Mouse (Mus musculus) MEL (cell line): Measurements from ENCODE around the gene Szt2. TPM values are rescaled to one million over a fixed set of nuclear protein-coding genes. Genes with fewer than 3 reads are reported as not detected.

Source experiments
- DNase-seq: peaks from one replicate; pipeline ENCODE4 v3.0.0; 2011; ENCODE audit warnings: low read depth, low spot score
- H3K27ac ChIP-seq: 2 replicates; pipeline ENCODE4 v1.5.1; 2012; ENCODE audit warnings: low read depth, mild to moderate bottlenecking, control low read depth, low read length, moderate library complexity; ENCODE audit not compliant: control insufficient read depth
- H3K27me3 ChIP-seq, 2 experiments: fragments of 150-350 bp in 1 of 2; sonication (generic) in 1 of 2; 2 replicates each; pipeline ENCODE4 v1.6.1; 2012; ENCODE audit warnings: low read length in 2 of 2, mild to moderate bottlenecking in 2 of 2, improper control_type of control experiment in 1 of 2, moderate library complexity in 1 of 2; ENCODE audit not compliant: insufficient read depth in 2 of 2, control insufficient read depth in 1 of 2
- H3K36me3 ChIP-seq, 2 experiments: 2 replicates each; pipeline ENCODE4 v1.6.1; 2012 to 2014; ENCODE audit warnings: low read length in 2 of 2, improper control_type of control experiment in 1 of 2, inconsistent platforms in 1 of 2, mild to moderate bottlenecking in 1 of 2; ENCODE audit not compliant: insufficient read depth in 2 of 2, control insufficient read depth in 1 of 2
- H3K4me1 ChIP-seq, 2 experiments: fragments of 150-350 bp in 1 of 2; sonication (generic) in 1 of 2; 2 replicates each; pipeline ENCODE4 v1.6.1; 2012; ENCODE audit warnings: low read length in 2 of 2, improper control_type of control experiment in 1 of 2, mild to moderate bottlenecking in 1 of 2; ENCODE audit not compliant: insufficient read depth in 2 of 2, control insufficient read depth in 1 of 2
- H3K4me3 ChIP-seq, 2 experiments: fragments of 150-350 bp in 1 of 2; sonication (generic) in 1 of 2; 2 replicates each; pipeline ENCODE4 v1.5.1; 2012; ENCODE audit warnings: low read depth in 2 of 2, low read length in 2 of 2, mild to moderate bottlenecking in 2 of 2, moderate library complexity in 2 of 2, control low read depth in 1 of 2, improper control_type of control experiment in 1 of 2; ENCODE audit not compliant: control insufficient read depth in 1 of 2, insufficient read depth in 1 of 2
- H3K79me2 ChIP-seq: 2 replicates; pipeline ENCODE4 v1.6.1; 2012; ENCODE audit warnings: mild to moderate bottlenecking, low read length, moderate library complexity; ENCODE audit not compliant: control insufficient read depth, poor library complexity, insufficient read depth
- H3K9ac ChIP-seq: 2 replicates; pipeline ENCODE4 v1.6.1; 2012; ENCODE audit warnings: low read depth, mild to moderate bottlenecking, control low read depth, low read length, moderate library complexity; ENCODE audit not compliant: control insufficient read depth, poor library complexity, severe bottlenecking
- H3K9me3 ChIP-seq: fragments of 150-350 bp; sonication (generic); replicated peaks from 2 replicates; pipeline ENCODE4 v1.6.1; 2012; ENCODE audit warnings: mild to moderate bottlenecking, low read length, improper control_type of control experiment, moderate library complexity; ENCODE audit not compliant: insufficient read depth
- BHLHE40 ChIP-seq: IDR thresholded peaks from 2 replicates; pipeline ENCODE4 v1.6.1; 2012; ENCODE audit warnings: low read depth, mild to moderate bottlenecking, inconsistent platforms, low read length, improper control_type of control experiment, borderline replicate concordance
- CHD1 ChIP-seq: IDR thresholded peaks from 2 replicates; pipeline ENCODE4 v1.6.1; 2012; ENCODE audit warnings: low read depth, mild to moderate bottlenecking, inconsistent platforms, low read length, improper control_type of control experiment
- CTCF ChIP-seq, 3 experiments: IDR thresholded peaks in 2 of 3; conservative IDR thresholded peaks in 1 of 3; 2 replicates each; pipeline ENCODE4 v1.5.1; 2011 to 2012; ENCODE audit warnings: low read length in 3 of 3, low read depth in 2 of 3, mild to moderate bottlenecking in 2 of 3, improper control_type of control experiment in 1 of 3, inconsistent platforms in 1 of 3, mixed read lengths in 1 of 3, moderate library complexity in 1 of 3; ENCODE audit not compliant: control insufficient read depth in 1 of 3, insufficient read depth in 1 of 3, poor library complexity in 1 of 3, severe bottlenecking in 1 of 3
- E2F4 ChIP-seq: IDR thresholded peaks from 2 replicates; pipeline ENCODE4 v1.6.1; 2011; ENCODE audit warnings: low read depth, low read length, improper control_type of control experiment, borderline replicate concordance
- ELF1 ChIP-seq: IDR thresholded peaks from 2 replicates; pipeline ENCODE4 v1.6.1; 2014; ENCODE audit warnings: low read depth, mild to moderate bottlenecking, inconsistent platforms, low read length, improper control_type of control experiment, moderate library complexity
- ETS1 ChIP-seq: IDR thresholded peaks from 2 replicates; pipeline ENCODE4 v1.6.1; 2012; ENCODE audit warnings: low read depth, mild to moderate bottlenecking, inconsistent platforms, low read length, improper control_type of control experiment, moderate library complexity
- GABPA ChIP-seq: IDR thresholded peaks from 2 replicates; pipeline ENCODE4 v1.6.1; 2012; ENCODE audit warnings: low read depth, mild to moderate bottlenecking, inconsistent platforms, low read length, improper control_type of control experiment, moderate library complexity
- GATA1 ChIP-seq: IDR thresholded peaks from 2 replicates; pipeline ENCODE4 v1.6.1; 2011; ENCODE audit warnings: low read depth, low read length, improper control_type of control experiment
- HCFC1 ChIP-seq: IDR thresholded peaks from 2 replicates; pipeline ENCODE4 v1.6.1; 2012; ENCODE audit warnings: low read depth, mild to moderate bottlenecking, inconsistent platforms, low read length, improper control_type of control experiment, moderate library complexity
- JUND ChIP-seq: IDR thresholded peaks from 2 replicates; pipeline ENCODE4 v1.6.1; 2011; ENCODE audit warnings: low read depth, mild to moderate bottlenecking, improper control_type of control experiment, low read length
- MAX ChIP-seq: IDR thresholded peaks from 2 replicates; pipeline ENCODE4 v1.6.1; 2011; ENCODE audit warnings: low read length, improper control_type of control experiment
- MYB ChIP-seq: IDR thresholded peaks from 2 replicates; pipeline ENCODE4 v1.6.1; 2011; ENCODE audit warnings: mild to moderate bottlenecking, low read depth, low read length, improper control_type of control experiment
- NELFE ChIP-seq: IDR thresholded peaks from 2 replicates; pipeline ENCODE4 v1.6.1; 2011; ENCODE audit warnings: low read depth, low read length, improper control_type of control experiment
- NRF1 ChIP-seq: IDR thresholded peaks from 2 replicates; pipeline ENCODE4 v1.6.1; 2014; ENCODE audit warnings: low read depth, mild to moderate bottlenecking, inconsistent platforms, low read length, improper control_type of control experiment, moderate library complexity; ENCODE audit not compliant: poor library complexity, insufficient read depth, severe bottlenecking
- POLR2A ChIP-seq, 2 experiments: IDR thresholded peaks; 2 replicates each; pipeline ENCODE4 v1.6.1; 2011 to 2012; ENCODE audit warnings: low read length in 2 of 2, mild to moderate bottlenecking in 2 of 2, control low read depth in 1 of 2, improper control_type of control experiment in 1 of 2, low read depth in 1 of 2, moderate library complexity in 1 of 2; ENCODE audit not compliant: control insufficient read depth in 1 of 2, insufficient read depth in 1 of 2, poor library complexity in 1 of 2
- POLR2AphosphoS2 ChIP-seq: IDR thresholded peaks from 2 replicates; pipeline ENCODE4 v1.6.1; 2011; ENCODE audit warnings: low read length, improper control_type of control experiment
- RAD21 ChIP-seq: IDR thresholded peaks from 2 replicates; pipeline ENCODE4 v1.6.1; 2011; ENCODE audit warnings: mild to moderate bottlenecking, low read depth, low read length, improper control_type of control experiment
- SIN3A ChIP-seq: IDR thresholded peaks from 2 replicates; pipeline ENCODE4 v1.6.1; 2012; ENCODE audit warnings: low read length, improper control_type of control experiment, inconsistent platforms
- SMC3 ChIP-seq: IDR thresholded peaks from 2 replicates; pipeline ENCODE4 v1.6.1; 2011; ENCODE audit warnings: low read depth, low read length, improper control_type of control experiment
- TAL1 ChIP-seq: IDR thresholded peaks from 2 replicates; pipeline ENCODE4 v1.6.1; 2012; ENCODE audit warnings: mild to moderate bottlenecking, inconsistent platforms, low read length, moderate library complexity, mixed read lengths
- TBP ChIP-seq: IDR thresholded peaks from 2 replicates; pipeline ENCODE4 v1.8.0; 2011; ENCODE audit warnings: low read depth, low read length, improper control_type of control experiment
- TCF12 ChIP-seq: IDR thresholded peaks from 2 replicates; pipeline ENCODE4 v1.6.1; 2014; ENCODE audit warnings: low read depth, mild to moderate bottlenecking, inconsistent platforms, low read length, improper control_type of control experiment, moderate library complexity
- USF1 ChIP-seq: IDR thresholded peaks from 2 replicates; pipeline ENCODE4 v1.6.1; 2014; ENCODE audit warnings: low read depth, mild to moderate bottlenecking, inconsistent platforms, low read length, improper control_type of control experiment, moderate library complexity
- ZC3H11A ChIP-seq: IDR thresholded peaks from 2 replicates; pipeline ENCODE4 v1.6.1; 2012; ENCODE audit warnings: low read depth, mild to moderate bottlenecking, inconsistent platforms, low read length, improper control_type of control experiment
- ZKSCAN1 ChIP-seq: IDR thresholded peaks from 2 replicates; pipeline ENCODE4 v1.6.1; 2012; ENCODE audit warnings: low read depth, mild to moderate bottlenecking, inconsistent platforms, low read length, improper control_type of control experiment, moderate library complexity
- ZMIZ1 ChIP-seq: IDR thresholded peaks from 2 replicates; pipeline ENCODE4 v1.6.1; 2012; ENCODE audit warnings: low read depth, mild to moderate bottlenecking, inconsistent platforms, low read length, improper control_type of control experiment, moderate library complexity
- polyA plus RNA-seq, 2 experiments: library from polyadenylated mRNA; stranded (reverse) in 1 of 2; unstranded in 1 of 2; fragments of >175 nt in 1 of 2; fragments of >200 nt in 1 of 2; gene quantifications; 2 replicates each; pipeline versions ENCODE4 v1.2.1 to v1.2.4; 2012; ENCODE audit warnings: low replicate concordance in 2 of 2, low read depth in 1 of 2; ENCODE audit not compliant: insufficient read length in 2 of 2, insufficient read depth in 1 of 2, missing spikeins in 1 of 2
- total RNA-seq: library from RNA; depleted of rRNA; stranded (reverse); fragments of 300-350 nt; gene quantifications from 2 replicates; pipeline ENCODE4 v1.2.3, GENCODE M21; 2012

Szt2 gene
- total and polyA plus RNA-seq, 3 experiments, result 5.7 to 24.0 TPM; not detected in 1

- no peak for TF ChIP-seq GABPA
- TF ChIP-seq CTCF (IDR thresholded peaks at IDR 0.05 in 2 of 3, conservative IDR thresholded peaks at IDR 0.05 in 1 of 3; ENCODE audit: control insufficient read depth in 1 of 3, insufficient read depth in 1 of 3, low read depth in 2 of 3, low read length in 3 of 3, poor library complexity in 1 of 3, severe bottlenecking in 1 of 3), result no peak
- no peak for TF ChIP-seq JUND
- TF ChIP-seq BHLHE40, result no peak
- TF ChIP-seq TAL1, result no peak
- TF ChIP-seq ZMIZ1, result no peak
- no peak for TF ChIP-seq MAX
- H3K27ac ChIP-seq, result no peak overlapping the region
- H3K9me3 ChIP-seq, result no peaks in the 10 kb centered on the region
- H3K27me3 ChIP-seq, result no peaks in the 10 kb centered on the region
- H3K79me2 ChIP-seq, result no peaks in the 10 kb centered on the region
- H3K4me3 ChIP-seq, result no peak overlapping the region
- DNase-seq, result no peak
- no peaks in the 10 kb centered on the region for H3K4me1 ChIP-seq
- H3K9ac ChIP-seq, result no peak overlapping the region
- H3K36me3 ChIP-seq, result peaks cover 0 to 8% of the 10 kb centered on the region in 2 experiments; a peak in 2 of 4 replicates
Observed at GRCm38 (mm10) chr4:118417112-118417797, 8.2 kb upstream of the Szt2 start.

- H3K27me3 ChIP-seq, result no peaks in the 10 kb centered on the region
- DNase-seq, result no peak
Observed at GRCm38 (mm10) chr4:118416329-118416728, 7.3 kb upstream of the Szt2 start.

GRCm38 (mm10) chr4:118415779-118416178 lies 6.7 kb upstream of the Szt2 start:
- Histone ChIP-seq H3K4me3 (no peak overlapping the region), H3K27me3 (no peaks in the 10 kb centered on the region), H3K36me3 (peaks cover 2 to 8% of the 10 kb centered on the region in 2 experiments; a peak in 2 of 4 replicates), H3K9ac (no peak overlapping the region), H3K79me2 (no peaks in the 10 kb centered on the region), H3K9me3 (no peaks in the 10 kb centered on the region), H3K4me1 (0 out of 4 replicates have a peak, but pooled peaks cover 0 to under 1% of the 10 kb centered on the region in 2 experiments), H3K27ac (no peak overlapping the region)
- DNase-seq, result no peak
- TF ChIP-seq JUND (no peak), TBP (no peak), E2F4 (no peak), SIN3A (no peak), GATA1 (no peak), ELF1 (no peak), POLR2A (IDR thresholded peaks at IDR 0.05; ENCODE audit: control insufficient read depth in 1 of 2, insufficient read depth in 1 of 2, low read depth in 1 of 2, low read length in 2 of 2, poor library complexity in 1 of 2) (no peak), USF1 (no peak), ZKSCAN1 (no peak), MYB (no peak), TCF12 (no peak), POLR2AphosphoS2 (no peak), CHD1 (no peak), HCFC1 (no peak), NELFE (no peak), NRF1 (no peak), RAD21 (no peak), ZC3H11A (no peak)

More at GRCm38 (mm10) chr4:118416329-118416728, 7.3 kb upstream of the Szt2 start:
- no peak overlapping the region for H3K27ac ChIP-seq
- no peak overlapping the region for H3K9ac ChIP-seq
- no peak overlapping the region for H3K4me3 ChIP-seq
- H3K79me2 ChIP-seq, result no peaks in the 10 kb centered on the region
- peaks cover 0 to 8% of the 10 kb centered on the region in 2 experiments; a peak in 2 of 4 replicates for H3K36me3 ChIP-seq
- TF ChIP-seq SIN3A (no peak), SMC3 (no peak), BHLHE40 (no peak), ETS1 (no peak), POLR2AphosphoS2 (no peak), USF1 (no peak), TCF12 (no peak), NRF1 (no peak)
- TF ChIP-seq, all 39 proteins: peak for 0
- Histone ChIP-seq H3K4me1 (no peaks in the 10 kb centered on the region), H3K9me3 (no peaks in the 10 kb centered on the region)
